Mouse (Mus musculus) C2C12 (cell line): ENCODE measurements around the gene Samd4b.

ENCODE experiments used
- CTCF ChIP-seq: IDR thresholded peaks from one replicate; pipeline ENCODE4 v1.5.1; 2011; ENCODE audit not compliant: control insufficient read depth, insufficient read depth, insufficient read length
- MYOG ChIP-seq: IDR thresholded peaks from one replicate; pipeline ENCODE4 v1.6.1; 2011; ENCODE audit not compliant: control insufficient read depth, insufficient read length; ENCODE audit errors: extremely low read depth
- USF1 ChIP-seq: IDR thresholded peaks from one replicate; pipeline ENCODE4 v1.6.1; 2011; ENCODE audit warnings: low read depth, mild to moderate bottlenecking, control low read depth, moderate library complexity

DNA sequence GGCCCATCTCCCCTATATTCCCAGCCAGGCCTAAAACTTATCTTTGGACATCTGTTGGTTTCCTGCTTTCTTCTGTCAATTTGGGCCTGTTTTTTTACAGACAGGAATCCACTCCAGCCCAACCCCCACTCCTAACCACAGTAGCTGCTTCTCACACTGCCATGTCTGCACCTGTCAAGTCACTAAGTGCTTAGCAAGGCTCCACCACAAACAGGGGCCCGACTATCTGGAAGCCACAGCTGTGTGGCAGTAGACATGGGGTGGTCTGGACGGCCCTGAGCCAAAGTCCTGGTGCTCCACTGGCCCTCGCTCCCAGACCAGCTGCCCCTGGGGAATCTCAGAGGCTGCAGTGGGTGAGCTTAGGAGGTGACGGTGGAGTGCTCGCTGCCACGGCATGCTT lies 40.2 kb downstream of the Samd4b start:
- no peak for TF ChIP-seq USF1
- no peak for TF ChIP-seq CTCF
- no peak for TF ChIP-seq MYOG
